Mouse (Mus musculus) Muller cell, postnatal 12 days (primary cell): Measurements from ENCODE around the gene Hmgcr.
"Not testable (repeated sequence)": the region's sequence is repeated elsewhere in the genome, so short reads cannot be mapped to it uniquely, and the experiment has no call there.

Experiments used
- DNase-seq: peaks from one replicate; pipeline ENCODE4 v3.0.0-alpha.2; 2015; ENCODE audit errors: inconsistent ontology term

Hmgcr gene

DNA sequence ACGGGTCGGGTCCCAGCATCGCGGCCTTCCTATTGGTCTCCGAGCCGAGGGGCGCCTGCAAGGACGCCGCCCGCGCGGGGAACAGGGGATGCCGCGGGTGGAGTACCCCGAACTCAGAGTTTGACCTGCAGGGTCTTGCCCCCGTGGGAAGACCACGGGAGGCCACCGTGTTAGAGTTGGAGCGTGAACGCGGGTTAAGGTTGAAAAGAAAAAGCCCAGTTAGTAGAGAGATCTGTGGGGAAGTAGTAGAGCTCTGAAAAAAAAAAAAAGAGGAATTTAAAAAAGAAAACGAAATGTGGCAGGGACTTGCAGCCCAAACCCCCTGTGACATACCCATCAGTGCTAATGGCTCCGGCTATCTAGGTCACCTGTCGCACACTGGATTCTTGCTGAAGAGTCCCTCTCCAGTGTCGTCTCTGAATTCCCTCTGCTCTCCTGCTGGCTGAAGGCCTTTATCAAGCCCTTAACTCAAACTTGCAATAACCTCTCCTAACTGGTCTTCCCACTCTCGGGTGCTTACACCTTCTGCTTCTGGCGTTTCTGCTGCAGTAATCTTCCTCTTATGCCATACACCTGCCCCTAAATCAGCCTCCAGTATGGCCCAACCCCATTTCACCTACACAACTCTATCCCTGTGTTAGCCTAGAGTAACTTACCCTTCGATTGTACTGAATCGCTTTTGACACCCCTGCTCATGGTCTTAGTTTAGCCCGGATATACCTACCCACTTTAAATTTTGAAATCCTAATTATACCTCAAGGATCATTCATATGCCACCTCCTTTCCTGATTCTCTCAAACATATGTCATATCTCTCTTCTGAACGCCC is 556 bp upstream of the Hmgcr start:
- DNase-seq: no peak

DNA sequence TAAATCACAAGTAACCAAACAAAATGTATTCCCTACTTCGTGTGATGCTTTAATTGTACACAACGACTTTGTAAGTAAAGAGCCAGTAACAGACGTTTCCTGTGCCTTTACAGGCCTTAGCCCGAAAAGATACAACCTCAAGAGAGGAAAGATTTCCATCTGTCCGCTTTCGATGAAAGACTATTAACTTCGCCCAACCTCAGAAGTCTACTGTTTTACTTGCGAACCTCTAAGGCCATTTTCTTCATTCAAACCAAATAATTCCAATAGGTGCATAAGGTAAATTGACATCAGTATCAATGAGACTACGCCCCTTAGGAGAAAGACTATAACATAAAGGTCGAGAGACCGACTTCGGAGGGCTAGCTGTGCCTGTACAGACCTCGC is 724 bp downstream of the Hmgcr start:
- DNase-seq: no peak

DNA sequence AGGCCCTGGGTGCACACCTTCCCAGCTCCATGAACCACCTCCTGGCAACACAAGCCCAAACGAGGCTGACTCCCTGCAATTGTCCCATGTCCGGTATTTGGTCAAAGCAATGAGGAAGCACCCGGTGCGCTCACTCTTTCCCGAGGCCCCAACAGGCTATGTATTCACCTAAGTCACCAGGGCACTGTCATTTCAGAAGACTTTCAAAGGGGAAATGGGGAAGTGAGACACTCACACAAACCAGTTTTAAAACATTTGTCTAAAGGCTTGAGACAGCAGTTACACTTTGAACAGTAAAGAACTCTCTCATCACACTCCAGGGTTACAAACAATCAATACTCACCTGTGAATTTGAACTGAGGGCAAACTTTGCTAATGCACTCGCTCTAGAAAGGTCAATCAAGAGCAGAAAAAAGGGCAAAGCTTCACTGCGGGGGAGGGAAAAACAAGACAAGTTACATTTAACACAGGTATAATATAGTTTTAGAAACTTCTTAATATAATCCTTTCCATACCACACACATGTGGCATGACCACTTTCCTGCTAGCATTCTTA is 6.2 kb downstream of the Hmgcr start:
- no peak for DNase-seq

DNA sequence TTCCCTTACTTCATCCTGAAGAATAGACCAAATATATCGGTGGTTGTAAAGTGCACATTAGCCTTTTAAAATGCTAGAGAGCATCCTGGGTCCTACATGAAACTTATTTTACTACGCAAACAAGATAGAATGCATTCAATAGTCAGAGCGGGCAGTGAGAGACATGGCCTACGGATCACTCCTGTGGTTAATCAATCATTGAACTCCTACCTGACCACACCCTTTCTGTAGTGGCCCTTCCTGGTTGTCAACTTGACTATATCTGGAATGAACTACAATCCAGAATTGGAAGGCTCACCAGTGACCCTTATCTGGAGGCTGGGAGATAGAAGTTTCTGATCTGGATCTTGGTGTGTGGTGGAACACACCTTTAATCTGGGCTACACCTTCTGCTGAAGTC is 7.6 kb downstream of the Hmgcr start:
- not testable (repeated sequence) for DNase-seq

DNA sequence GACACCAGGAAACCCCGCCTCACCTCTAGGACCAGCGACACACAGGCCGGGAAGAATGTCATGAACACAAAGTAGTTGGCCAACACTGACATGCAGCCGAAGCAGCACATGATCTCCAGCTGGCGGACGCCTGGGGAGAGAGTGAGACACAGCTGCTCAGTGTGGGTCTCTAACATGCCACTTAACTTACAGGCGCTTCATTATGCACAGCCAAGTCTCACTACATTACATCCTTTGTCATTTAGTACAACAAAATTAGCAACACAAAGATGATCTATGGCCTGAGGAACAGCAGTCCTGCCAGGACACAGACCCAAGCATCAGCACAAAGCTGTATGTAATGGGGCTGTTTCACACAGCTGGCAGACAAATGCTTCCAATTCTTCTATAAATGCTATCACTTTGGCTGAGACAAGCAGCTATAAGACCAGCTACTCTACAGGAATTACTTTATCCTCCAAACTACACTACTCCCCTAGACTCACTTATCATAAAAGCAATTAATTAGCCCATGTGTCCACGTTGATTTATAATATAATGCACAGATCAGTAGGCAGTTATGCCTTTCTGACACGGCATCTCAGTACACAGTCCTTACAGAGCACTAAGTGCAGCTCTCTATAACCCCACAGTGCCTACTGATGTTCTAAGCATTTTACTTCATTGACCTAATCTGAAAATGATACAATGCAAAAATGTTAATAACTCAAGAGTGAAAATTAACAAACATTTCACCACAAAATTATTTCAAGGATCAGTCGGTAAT is 10.5 kb downstream of the Hmgcr start:
- no peak for DNase-seq

DNA sequence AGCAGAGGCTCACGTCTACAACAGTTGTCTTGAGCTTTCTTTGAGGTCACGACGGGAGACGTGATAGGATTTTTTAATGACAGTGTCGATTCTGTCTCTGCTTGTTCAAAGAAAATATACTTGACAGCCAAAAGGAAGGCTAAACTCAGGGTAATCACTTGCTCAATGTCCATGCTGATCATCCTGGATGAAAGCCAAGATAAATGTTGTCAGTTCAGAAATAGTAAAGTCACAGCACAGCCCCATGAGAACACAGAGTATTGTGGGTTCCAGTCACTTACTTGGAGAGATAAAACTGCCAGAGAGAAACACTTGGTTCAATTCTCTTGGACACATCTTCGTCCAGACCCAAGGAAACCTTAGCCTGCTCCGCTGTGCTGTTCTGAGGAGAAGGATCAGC is 11.8 kb downstream of the Hmgcr start:
- DNase-seq: no peak

DNA sequence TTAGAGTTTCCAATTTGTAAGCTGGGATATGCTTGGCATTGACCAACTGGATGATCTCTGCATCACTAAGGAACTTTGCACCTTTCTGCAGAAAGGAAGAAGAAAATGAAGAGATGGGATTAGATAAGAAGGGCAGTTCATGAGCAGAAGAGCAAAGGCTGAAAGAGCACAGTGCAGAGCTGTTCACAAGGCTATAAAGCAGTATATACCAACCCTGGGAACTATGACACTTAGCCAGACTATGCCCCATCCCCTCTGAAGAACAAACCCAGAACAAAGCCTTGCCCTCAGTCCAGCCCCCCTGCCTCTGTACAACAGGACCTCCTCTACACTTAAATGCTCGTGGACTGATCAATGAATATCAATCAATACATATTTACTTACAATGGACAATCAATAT is 14.1 kb downstream of the Hmgcr start:
- DNase-seq: no peak

DNA sequence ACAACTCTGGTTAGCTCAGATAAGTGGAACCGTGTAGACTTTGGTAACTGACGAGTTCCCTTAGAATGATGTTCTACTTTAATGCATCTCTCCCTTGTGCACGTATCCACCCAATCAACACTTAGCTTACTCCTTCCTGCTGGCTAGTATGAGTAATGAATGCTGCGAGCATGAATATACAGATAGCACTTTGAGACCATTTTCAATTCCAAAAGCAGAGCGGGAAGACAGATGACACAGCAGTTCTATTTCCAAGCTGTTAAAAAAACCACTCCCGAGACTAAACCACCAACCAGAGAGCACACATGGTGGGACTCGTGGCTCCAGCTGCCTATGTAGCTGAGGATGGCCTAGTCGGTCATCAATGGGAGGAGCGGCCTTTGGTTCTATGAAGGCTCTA is 17.7 kb downstream of the Hmgcr start:
- no peak for DNase-seq

DNA sequence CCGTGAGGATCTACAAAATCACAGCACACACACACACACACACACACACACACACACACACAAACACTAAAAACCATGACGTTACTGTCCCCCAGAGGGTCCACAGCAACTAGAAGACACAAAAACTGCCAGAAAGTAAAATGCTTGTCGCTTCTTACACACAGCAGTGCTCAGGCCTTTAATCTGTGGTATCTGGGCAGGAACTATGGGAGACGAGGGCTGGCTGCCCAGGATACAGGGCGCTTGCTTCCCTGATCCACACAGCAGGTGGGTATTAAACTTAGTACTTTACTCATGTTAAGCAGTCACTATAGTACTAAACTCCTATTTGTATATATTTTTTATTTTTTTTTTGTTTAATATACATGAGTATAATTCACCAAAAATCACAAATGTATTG is 24.9 kb downstream of the Hmgcr start:
- no peak for DNase-seq

DNA sequence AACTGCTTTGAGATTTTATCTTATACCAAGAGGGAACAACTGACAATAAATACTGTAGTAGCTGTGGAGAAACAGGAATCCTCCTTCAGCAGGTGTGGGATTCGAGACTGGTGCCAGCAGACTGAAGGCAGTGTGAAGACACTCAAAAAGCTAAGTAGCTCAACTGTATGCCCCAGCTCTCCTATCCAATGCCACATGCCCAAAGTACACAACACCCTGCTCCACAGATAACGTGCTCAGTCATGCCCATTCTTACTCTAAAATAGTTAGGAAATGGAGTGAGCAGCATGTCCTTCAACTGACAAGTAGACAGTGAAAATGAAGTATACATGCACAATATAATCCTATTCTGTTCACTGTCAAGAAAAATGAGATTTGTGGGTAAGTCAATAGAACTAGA is 26.6 kb downstream of the Hmgcr start:
- DNase-seq: no peak

DNA sequence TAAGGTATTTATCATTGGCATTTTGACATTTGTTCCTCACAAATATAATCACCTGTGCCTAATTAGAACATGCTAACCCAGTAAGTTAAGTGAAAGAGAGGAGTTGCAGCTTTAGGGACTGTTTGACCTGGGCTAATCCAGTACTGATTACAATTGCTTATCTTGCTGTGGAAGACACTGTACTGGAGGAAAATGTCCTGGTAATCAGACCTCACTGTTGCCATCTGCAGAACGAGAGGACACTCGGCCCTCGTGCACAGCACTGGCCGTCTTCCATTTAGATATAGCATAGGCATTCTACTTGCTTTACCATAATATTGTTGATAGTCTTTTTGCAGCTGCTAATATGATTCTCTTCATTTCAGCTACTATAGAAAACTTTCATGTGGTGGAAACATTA is 40.3 kb downstream of the Hmgcr start:
- no peak for DNase-seq

DNA sequence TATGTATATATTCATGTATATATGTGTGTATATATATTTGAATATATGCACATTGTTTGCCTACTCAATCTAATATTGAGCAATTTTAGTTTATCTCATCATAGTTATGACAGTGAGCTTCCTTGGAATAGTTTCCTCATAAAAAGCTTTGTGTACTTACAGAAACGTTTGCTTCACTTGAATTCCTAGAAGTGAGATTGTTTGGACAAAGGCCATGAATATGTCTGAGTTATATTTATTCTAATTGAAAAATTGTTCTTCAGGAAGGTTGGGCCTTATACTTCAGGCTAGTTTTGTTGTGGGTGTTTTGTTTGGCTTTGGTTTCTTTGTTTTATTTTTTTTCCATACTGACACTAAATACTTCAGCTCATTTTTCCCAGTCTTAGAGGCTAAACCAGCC is 49.8 kb downstream of the Hmgcr start:
- DNase-seq: no peak

DNA sequence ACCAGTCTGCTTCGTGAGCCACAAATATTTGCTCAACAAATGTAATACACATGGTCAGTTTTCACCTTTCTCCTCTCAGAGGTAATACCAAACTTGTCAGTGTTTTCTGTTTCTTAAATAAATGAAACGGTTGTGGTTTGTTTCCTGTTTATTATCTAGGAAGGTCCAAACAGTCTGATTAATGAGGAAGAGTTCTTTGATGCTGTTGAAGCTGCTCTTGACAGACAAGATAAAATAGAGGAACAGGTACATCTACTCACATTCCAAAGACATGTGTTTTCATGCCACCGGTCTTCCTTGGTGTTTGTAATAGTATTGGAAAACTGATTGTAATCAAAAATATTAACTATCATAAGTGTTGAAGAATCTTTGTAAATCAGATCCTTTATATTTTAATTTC is 56.1 kb downstream of the Hmgcr start:
- DNase-seq: no peak

DNA sequence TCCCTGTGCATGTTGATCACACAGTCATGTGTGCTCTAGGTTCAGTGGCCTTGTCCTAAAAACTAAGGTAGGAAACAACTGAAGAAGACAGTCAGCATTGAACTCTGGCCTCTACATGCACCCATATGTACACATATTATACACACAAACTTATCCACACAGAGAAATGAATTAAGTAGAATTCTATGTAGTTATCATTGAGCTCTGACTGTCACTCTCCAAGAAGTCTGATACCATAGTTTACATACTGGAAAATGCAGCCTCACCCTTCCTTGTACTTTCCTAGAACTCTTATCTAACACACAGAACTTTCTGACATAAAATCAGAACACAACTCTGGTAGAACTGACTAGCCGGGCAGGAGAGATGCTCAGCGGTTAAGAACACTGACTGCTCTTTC is 66.5 kb downstream of the Hmgcr start:
- no peak for DNase-seq

DNA sequence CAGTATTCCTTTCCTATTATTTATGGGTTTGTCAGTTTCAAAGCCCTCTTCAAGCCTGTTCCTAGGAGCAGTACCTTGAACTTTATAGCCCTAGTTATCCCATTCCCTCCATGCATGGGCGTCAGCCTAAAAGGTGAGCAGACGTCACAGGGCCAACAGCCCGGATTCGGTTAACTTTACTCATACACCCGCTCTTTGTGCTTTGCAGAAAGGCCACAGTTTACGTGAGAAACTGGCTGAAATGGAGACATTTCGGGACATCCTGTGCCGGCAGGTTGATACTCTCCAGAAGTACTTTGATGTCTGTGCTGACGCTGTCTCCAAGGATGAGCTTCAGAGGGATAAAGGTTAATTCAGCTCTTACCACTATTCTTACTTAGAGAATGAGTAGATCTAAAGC is 71.6 kb downstream of the Hmgcr start:
- no peak for DNase-seq
